Mouse (Mus musculus) duodenum, adult 2 months (tissue): ENCODE data around the gene Hist1h2bb. TPM values are rescaled to one million over a fixed set of nuclear protein-coding genes. Genes with fewer than 3 reads are reported as not detected.

Source experiments
- polyA plus RNA-seq: library from polyadenylated mRNA; depleted of rRNA; stranded (reverse); fragments of >200 nt; gene quantifications from 2 replicates; pipeline ENCODE4 v1.2.3, GENCODE M21; 2012; ENCODE audit warnings: low replicate concordance; rRNA removed

The Hist1h2bb gene
- 18.7 and 20.8 TPM in 2 replicates for polyA plus RNA-seq

DNA sequence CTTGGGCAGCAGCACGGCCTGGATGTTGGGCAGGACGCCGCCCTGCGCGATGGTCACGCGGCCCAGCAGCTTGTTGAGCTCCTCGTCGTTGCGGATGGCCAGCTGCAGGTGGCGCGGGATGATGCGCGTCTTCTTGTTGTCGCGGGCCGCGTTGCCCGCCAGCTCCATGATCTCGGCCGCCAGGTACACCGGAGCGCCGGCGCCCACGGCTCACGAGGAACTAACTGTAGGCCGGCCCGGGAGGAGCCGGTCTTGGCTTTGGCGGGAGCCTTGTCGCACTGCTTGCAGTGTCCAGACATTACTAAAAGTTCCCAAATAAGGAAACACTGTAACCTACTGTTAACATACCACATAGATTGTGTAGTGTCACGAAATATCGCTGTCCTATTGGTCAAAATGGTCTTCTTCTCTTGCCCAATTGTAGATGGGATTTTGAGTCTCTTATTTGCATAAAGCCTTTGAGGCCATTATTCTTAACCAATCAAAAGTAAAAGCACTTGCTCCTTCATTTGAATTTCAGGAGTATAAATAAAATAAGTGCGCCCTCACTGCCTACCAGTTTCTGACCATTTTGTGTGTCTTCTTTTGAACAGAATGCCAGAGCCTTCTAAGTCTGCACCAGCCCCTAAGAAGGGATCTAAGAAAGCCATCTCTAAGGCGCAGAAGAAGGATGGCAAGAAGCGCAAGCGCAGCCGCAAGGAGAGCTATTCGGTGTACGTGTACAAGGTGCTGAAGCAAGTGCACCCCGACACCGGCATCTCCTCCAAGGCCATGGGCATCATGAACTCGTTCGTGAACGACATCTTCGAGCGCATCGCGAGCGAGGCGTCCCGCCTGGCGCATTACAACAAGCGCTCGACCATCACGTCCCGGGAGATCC lies at the start of gene Hist1h2bb:
Hist1h2bb (plus strand) TSS at position 534 of the 880 bp plus-strand sequence.

GRCm38 (mm10) chr13:23698300-23698693 lies 48.2 kb upstream of the Hist1h2bb start, which contains the start of gene Hist1h4c:
Gene Hist1h4c (minus strand): TSS chr13:23698454.

GRCm38 (mm10) chr13:23710374-23711089 lies 36.0 kb upstream of the Hist1h2bb start, which contains the start of gene Hfe:
Gene Hfe (minus strand): TSS chr13:23710854.

DNA sequence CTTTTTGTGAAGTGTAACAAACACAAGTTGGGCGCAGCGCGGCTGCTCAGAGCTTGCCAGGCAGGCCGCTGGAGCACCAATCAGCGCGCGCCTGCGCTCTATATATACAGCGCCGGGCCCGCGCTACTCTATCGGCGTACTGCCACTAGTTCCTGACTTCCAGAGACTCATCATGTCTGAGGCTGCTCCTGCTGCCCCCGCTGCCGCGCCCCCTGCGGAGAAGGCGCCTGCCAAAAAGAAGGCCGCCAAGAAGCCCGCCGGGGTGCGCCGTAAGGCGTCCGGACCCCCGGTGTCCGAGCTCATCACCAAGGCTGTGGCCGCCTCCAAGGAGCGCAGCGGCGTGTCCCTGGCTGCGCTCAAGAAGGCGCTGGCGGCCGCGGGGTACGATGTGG lies 7.9 kb upstream of the Hist1h2bb start, which contains the start of gene Hist1h1c:
Hist1h1c (plus strand) TSS at position 132 of the 392 bp plus-strand sequence.

GRCm38 (mm10) chr13:23745381-23746161 lies 963 bp upstream of the Hist1h2bb start, which contains the start of gene Hist1h3c:
Gene Hist1h3c (minus strand): TSS chr13:23745602.

DNA sequence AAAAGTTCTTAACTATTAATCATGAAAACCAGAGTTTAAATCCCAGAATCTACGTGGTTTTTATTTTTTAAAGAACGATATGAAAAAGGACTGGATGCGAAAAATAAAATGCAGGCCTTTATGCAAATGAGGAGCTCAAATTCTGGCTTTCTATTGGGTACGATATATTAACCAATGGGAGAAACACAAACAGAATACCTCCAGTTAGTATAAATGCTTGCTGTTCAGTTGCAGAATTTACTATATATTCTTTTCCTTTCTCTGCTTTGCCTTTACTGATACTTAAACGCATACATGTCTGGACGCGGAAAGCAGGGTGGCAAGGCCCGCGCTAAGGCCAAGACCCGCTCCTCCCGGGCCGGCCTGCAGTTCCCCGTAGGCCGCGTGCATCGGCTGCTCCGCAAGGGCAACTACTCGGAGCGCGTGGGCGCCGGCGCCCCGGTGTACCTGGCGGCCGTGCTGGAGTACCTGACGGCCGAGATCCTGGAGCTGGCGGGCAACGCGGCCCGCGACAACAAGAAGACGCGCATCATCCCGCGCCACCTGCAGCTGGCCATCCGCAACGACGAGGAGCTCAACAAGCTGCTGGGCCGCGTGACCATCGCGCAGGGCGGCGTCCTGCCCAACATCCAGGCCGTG lies 4.4 kb downstream of the Hist1h2bb start, which contains the start of gene Hist1h2ab:
Hist1h2ab (plus strand) TSS at position 288 of the 639 bp plus-strand sequence.

DNA sequence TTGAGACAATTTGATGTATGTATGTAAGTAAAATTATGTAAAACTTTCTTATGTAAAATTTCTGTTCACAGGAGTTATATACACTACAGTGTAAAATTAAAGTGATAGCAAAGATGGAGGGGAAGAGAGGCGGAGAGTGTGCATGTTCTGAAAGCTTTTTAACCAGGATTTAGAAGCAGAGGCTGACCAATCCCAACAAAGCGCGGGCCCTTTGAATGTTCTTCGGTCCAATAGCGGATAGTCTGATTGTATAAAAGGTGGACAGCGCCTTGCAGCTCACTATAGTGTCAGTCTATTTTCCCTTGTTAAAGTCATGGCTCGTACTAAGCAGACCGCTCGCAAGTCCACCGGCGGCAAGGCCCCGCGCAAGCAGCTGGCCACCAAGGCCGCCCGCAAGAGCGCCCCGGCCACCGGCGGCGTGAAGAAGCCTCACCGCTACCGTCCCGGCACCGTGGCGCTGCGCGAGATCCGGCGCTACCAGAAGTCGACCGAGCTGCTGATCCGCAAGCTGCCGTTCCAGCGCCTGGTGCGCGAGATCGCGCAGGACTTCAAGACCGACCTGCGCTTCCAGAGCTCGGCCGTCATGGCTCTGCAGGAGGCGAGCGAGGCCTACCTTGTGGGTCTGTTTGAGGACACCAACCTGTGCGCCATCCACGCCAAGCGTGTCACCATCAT lies 5.7 kb downstream of the Hist1h2bb start, which contains the start of gene Hist1h3b:
Hist1h3b (plus strand) TSS at position 201 of the 675 bp plus-strand sequence.

DNA sequence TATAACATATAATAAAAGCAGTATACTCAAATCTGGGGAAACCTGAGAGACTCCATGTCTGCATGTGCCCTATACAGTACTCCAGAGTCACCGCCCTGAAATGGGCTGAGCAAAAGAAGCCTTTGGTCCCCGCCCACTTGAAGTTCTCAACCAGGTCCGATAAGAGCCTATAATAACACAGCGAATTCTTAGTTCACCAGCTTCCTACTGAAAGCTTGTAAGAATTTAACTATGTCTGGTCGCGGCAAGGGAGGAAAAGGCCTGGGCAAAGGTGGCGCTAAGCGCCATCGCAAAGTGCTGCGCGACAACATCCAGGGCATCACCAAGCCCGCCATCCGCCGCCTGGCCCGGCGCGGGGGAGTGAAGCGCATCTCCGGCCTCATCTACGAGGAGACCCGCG lies 10.3 kb downstream of the Hist1h2bb start, which contains the start of gene Hist1h4b:
Hist1h4b (plus strand) TSS at position 224 of the 400 bp plus-strand sequence.

DNA sequence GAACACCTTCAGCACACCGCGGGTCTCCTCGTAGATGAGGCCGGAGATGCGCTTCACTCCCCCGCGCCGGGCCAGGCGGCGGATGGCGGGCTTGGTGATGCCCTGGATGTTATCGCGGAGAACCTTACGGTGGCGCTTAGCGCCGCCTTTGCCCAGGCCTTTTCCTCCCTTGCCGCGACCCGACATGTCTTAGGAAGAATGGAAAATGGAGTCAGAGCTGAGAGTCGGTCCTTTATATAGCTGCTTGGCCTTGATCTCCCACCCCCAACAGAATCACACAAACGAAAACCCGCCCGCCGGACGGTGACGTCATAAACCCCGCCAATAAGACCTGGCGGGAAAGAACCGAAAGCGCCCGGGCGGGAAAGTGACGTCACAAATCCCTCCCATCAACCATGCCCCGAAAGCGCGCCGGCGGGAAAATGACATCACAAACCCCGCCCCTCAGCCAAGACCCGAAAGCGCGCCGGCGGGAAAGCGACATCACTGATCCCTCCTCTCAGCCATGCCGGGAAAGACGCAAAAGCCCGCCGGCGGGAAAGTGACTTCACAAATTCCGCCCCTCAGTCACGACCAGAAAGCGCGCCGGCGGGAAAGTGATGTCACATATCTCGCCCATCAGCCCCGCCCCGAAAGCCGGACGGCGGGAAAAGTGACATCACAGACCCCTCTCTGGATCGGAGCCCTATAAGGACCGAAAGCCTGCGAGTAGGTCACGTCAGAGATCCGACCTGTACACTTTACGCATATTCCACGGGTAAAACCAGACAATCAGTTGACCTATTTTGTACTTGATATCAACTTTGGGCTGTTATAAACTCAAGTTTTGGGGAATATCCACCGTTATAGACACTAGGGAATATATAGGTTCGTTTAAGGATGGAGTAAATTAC lies 14.7 kb downstream of the Hist1h2bb start, which contains the start of gene Hist1h4a:
Hist1h4a (minus strand) TSS at position 259 of the 893 bp plus-strand sequence.

GRCm38 (mm10) chr13:23761871-23762821 lies 15.6 kb downstream of the Hist1h2bb start, which contains the start of gene Hist1h3a:
Gene Hist1h3a (minus strand): TSS chr13:23762386.

GRCm38 (mm10) chr13:23763586-23764323 lies 17.2 kb downstream of the Hist1h2bb start, which contains the start of gene Hist1h1a:
Gene Hist1h1a (plus strand): TSS chr13:23763666.

DNA sequence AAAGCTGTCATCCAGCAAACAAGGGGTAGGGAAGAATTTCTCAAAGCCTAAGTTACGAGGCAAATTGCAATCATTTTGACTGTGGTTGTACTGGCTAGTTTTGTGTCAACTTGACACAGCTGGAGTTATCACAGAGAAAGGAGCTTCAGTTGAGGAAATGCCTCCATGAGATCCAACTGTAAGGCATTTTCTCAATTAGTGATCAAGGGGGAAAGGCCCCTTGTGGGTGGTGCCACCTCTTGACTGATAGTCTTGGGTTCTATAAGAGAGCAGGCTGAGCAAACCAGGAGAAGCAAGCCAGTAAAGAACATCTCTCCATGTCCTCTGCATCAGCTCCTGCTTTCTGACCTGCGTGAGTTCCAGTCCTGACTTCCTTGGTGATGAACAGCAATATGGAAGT lies 23.1 kb downstream of the Hist1h2bb start, which contains the start of gene Trim38:
Trim38 (plus strand) TSS at position 301 of the 400 bp plus-strand sequence.

Other genes with a start within 250 kb of the Hist1h2bb start
- gene Hist1h4h, start 215.7 kb upstream of the Hist1h2bb start, polyA plus RNA-seq, result 12.7 and 22.9 TPM in 2 replicates
- 782 and 1,968 TPM in 2 replicates for gene Hist1h2af, start 212.8 kb upstream of the Hist1h2bb start, polyA plus RNA-seq
- 41.4 and 47.8 TPM in 2 replicates for gene Hist1h3g, start 211.3 kb upstream of the Hist1h2bb start, polyA plus RNA-seq
- 3.4 and 4.2 TPM in 2 replicates for gene Hist1h2bh, start 203.3 kb upstream of the Hist1h2bb start, polyA plus RNA-seq
- gene Hist1h3f, start 202.7 kb upstream of the Hist1h2bb start, polyA plus RNA-seq, result 12.4 and 14.5 TPM in 2 replicates
- 6.2 and 12.0 TPM in 2 replicates for gene Hist1h4f, start 195.1 kb upstream of the Hist1h2bb start, polyA plus RNA-seq
- 0.11 and 0.13 TPM in 2 replicates for gene Hist1h1d, start 193.5 kb upstream of the Hist1h2bb start, polyA plus RNA-seq
- 34.6 and 43.8 TPM in 2 replicates for gene Hist1h3e, start 184.4 kb upstream of the Hist1h2bb start, polyA plus RNA-seq
- gene Hist1h2ae, start 175.5 kb upstream of the Hist1h2bb start, polyA plus RNA-seq, result 11.9 and 48.7 TPM in 2 replicates
- 29.6 and 41.4 TPM in 2 replicates for gene Hist1h2bg, start 175.3 kb upstream of the Hist1h2bb start, polyA plus RNA-seq
- gene Hist1h2bf, start 172.5 kb upstream of the Hist1h2bb start, polyA plus RNA-seq, result 13.2 and 22.0 TPM in 2 replicates
- 3.7 and 15.3 TPM in 2 replicates for gene Hist1h2ad, start 172.4 kb upstream of the Hist1h2bb start, polyA plus RNA-seq
- gene Hist1h3d, start 171.0 kb upstream of the Hist1h2bb start, polyA plus RNA-seq, result 13.1 and 33.1 TPM in 2 replicates
- 7.5 and 12.3 TPM in 2 replicates for gene Hist1h4d, start 165.1 kb upstream of the Hist1h2bb start, polyA plus RNA-seq
- 1.4 and 1.6 TPM in 2 replicates for gene Hist1h2be, start 125.6 kb upstream of the Hist1h2bb start, polyA plus RNA-seq
- 2.3 and 2.7 TPM in 2 replicates for gene Hist1h1e, start 124.2 kb upstream of the Hist1h2bb start, polyA plus RNA-seq
- gene Hist1h2ac, start 62.8 kb upstream of the Hist1h2bb start, polyA plus RNA-seq, result 1.3 and 5.1 TPM in 2 replicates
- 151 and 487 TPM in 2 replicates for gene Hist1h2bc, start 62.5 kb upstream of the Hist1h2bb start, polyA plus RNA-seq
- not detected in 2 replicates for gene Hist1h1t, start 50.9 kb upstream of the Hist1h2bb start, polyA plus RNA-seq
- 4.4 and 18.3 TPM in 2 replicates for gene Hist1h4c, start 48.3 kb upstream of the Hist1h2bb start, polyA plus RNA-seq
- gene Hfe, start 35.9 kb upstream of the Hist1h2bb start, polyA plus RNA-seq, result 5.9 and 6.9 TPM in 2 replicates
- gene Hist1h1c, start 7.9 kb upstream of the Hist1h2bb start, polyA plus RNA-seq, result 19.5 and 49.1 TPM in 2 replicates
- 35.9 and 40.8 TPM in 2 replicates for gene Hist1h3c, start 1.1 kb upstream of the Hist1h2bb start, polyA plus RNA-seq
- 22.8 and 64.3 TPM in 2 replicates for gene Hist1h2ab, start 4.4 kb downstream of the Hist1h2bb start, polyA plus RNA-seq
- 30.7 and 39.7 TPM in 2 replicates for gene Hist1h3b, start 5.5 kb downstream of the Hist1h2bb start, polyA plus RNA-seq
- gene Hist1h4b, start 10.3 kb downstream of the Hist1h2bb start, polyA plus RNA-seq, result 9.6 and 14.6 TPM in 2 replicates
- gene Hist1h4a, start 14.5 kb downstream of the Hist1h2bb start, polyA plus RNA-seq, result 6.3 and 13.5 TPM in 2 replicates
- gene Hist1h3a, start 15.7 kb downstream of the Hist1h2bb start, polyA plus RNA-seq, result 21.3 and 31.3 TPM in 2 replicates
- gene Hist1h1a, start 16.9 kb downstream of the Hist1h2bb start, polyA plus RNA-seq, result 0.74 and 1.2 TPM in 2 replicates
- 0.71 and 3.3 TPM in 2 replicates for gene Trim38, start 23.2 kb downstream of the Hist1h2bb start, polyA plus RNA-seq
- gene Slc17a2, start 60.3 kb downstream of the Hist1h2bb start, polyA plus RNA-seq, result 0.06 TPM in 1 of 2 replicates, not detected in the other
- gene Slc17a3, start 92.7 kb downstream of the Hist1h2bb start, polyA plus RNA-seq, result not detected in 2 replicates
- not detected in 2 replicates for gene Slc17a1, start 121.0 kb downstream of the Hist1h2bb start, polyA plus RNA-seq
- gene Slc17a4, start 168.3 kb downstream of the Hist1h2bb start, polyA plus RNA-seq, result 8.6 and 29.0 TPM in 2 replicates
- gene Hist1h2ba, start 187.4 kb downstream of the Hist1h2bb start, polyA plus RNA-seq, result not detected in 2 replicates
- not detected in 2 replicates for gene Hist1h2aa, start 187.7 kb downstream of the Hist1h2bb start, polyA plus RNA-seq
- 1.1 and 1.2 TPM in 2 replicates for gene Scgn, start 244.5 kb downstream of the Hist1h2bb start, polyA plus RNA-seq